Mouse (Mus musculus) heart, adult 11 months (tissue): ENCODE data around the gene Skil.

Source experiments
- DNase-seq: peaks from one replicate; pipeline ENCODE4 v3.0.0; 2022

Gene Skil

GRCm38 (mm10) chr3:31085000-31085399 lies 9.9 kb upstream of the Skil start:
- DNase-seq: no peak

- no peak for DNase-seq
Observed at GRCm38 (mm10) chr3:31088789-31089775, 5.8 kb upstream of the Skil start.

GRCm38 (mm10) chr3:31089956-31090355 lies 4.9 kb upstream of the Skil start:
- no peak for DNase-seq

- DNase-seq: peak; percentile 94
Observed at GRCm38 (mm10) chr3:31093196-31093595, 1.7 kb upstream of the Skil start.

- peak; percentile 98 for DNase-seq
Observed at GRCm38 (mm10) chr3:31093627-31094351, 1.1 kb upstream of the Skil start.

GRCm38 (mm10) chr3:31095179-31095490 lies 277 bp downstream of the Skil start:
- no peak for DNase-seq

- DNase-seq: peak; percentile 97
Observed at GRCm38 (mm10) chr3:31095491-31096154, 765 bp downstream of the Skil start.

GRCm38 (mm10) chr3:31096155-31097101 lies 1.6 kb downstream of the Skil start:
- no peak for DNase-seq

- peak; percentile 88 for DNase-seq
Observed at GRCm38 (mm10) chr3:31097102-31097720, 2.4 kb downstream of the Skil start.

- DNase-seq: peak; percentile 71
Observed at GRCm38 (mm10) chr3:31097976-31098375, 3.1 kb downstream of the Skil start.

GRCm38 (mm10) chr3:31098556-31098955 lies 3.7 kb downstream of the Skil start:
- DNase-seq: no peak

- no peak for DNase-seq
Observed at GRCm38 (mm10) chr3:31100026-31100425, 5.2 kb downstream of the Skil start.

GRCm38 (mm10) chr3:31100802-31101201 lies 5.9 kb downstream of the Skil start:
- DNase-seq: peak; percentile 48

GRCm38 (mm10) chr3:31104936-31105335 lies 10.1 kb downstream of the Skil start:
- peak; percentile 83 for DNase-seq

GRCm38 (mm10) chr3:31106597-31106996 lies 11.7 kb downstream of the Skil start:
- DNase-seq: peak; percentile 73

GRCm38 (mm10) chr3:31107674-31108073 lies 12.8 kb downstream of the Skil start:
- DNase-seq: peak; percentile 94

- DNase-seq: no peak
Observed at GRCm38 (mm10) chr3:31109108-31109507, 14.2 kb downstream of the Skil start.

GRCm38 (mm10) chr3:31123098-31123497 lies 28.2 kb downstream of the Skil start:
- DNase-seq: no peak

GRCm38 (mm10) chr3:31126303-31126702 lies 31.4 kb downstream of the Skil start:
- no peak for DNase-seq

GRCm38 (mm10) chr3:31126848-31127247 lies 32.0 kb downstream of the Skil start:
- no peak for DNase-seq

GRCm38 (mm10) chr3:31129766-31130165 lies 34.9 kb downstream of the Skil start:
- DNase-seq: no peak

GRCm38 (mm10) chr3:31133664-31134063 lies 38.8 kb downstream of the Skil start:
- DNase-seq: no peak
